Mouse (Mus musculus): Measurements from ENCODE around the gene Slx4ip.

DNA sequence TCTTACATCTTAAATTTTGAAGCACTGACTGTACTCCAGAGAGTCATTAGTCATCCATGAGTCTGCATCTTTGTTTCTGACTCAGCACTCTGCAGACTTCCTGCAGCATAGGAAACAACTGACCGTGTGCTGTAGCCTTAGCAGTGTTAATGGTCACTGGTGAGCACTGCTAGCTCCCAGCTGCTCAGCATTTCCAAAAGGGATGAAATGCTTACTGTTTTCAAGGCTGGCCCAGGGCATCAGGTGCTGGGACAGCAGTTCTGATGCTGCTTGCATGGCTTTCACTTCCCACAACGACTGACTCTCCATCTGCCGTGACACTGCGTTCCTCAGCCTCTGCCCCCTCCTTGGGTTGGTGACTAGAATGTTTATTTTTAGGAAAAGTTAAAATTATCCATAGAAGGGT, 30.0 kb downstream of the Slx4ip start:
- no peak for TF ChIP-seq CTCF (IDR thresholded peaks at IDR 0.05; ENCODE audit: low read depth, low read length)
- no peak for TF ChIP-seq POLR2A (IDR thresholded peaks at IDR 0.05; ENCODE audit: extremely low read depth, insufficient read depth, low read length)

All from liver, adult 2 months (tissue).